Mouse (Mus musculus) hindbrain, embryonic 13.5 days (tissue): ENCODE data around the gene Dthd1. TPM values are rescaled to one million over a fixed set of nuclear protein-coding genes. Genes with fewer than 3 reads are reported as not detected.
A peak's percentile ranks its signal among the peaks of the same experiment; 100 is the strongest.

ENCODE experiments used
- ATAC-seq: fragments of 200-750 bp; cut with Nextera tagmentation; 2 replicates; pipeline ENCODE4 v1.8.0; 2017; ENCODE audit warnings: moderate TSS enrichment; ENCODE audit not compliant: low FRiP score
- H3K27ac ChIP-seq: fragments of 300-500 bp; sonication (generic); 2 replicates; pipeline ENCODE4 v1.5.1; 2015; ENCODE audit warnings: inconsistent platforms, mild to moderate bottlenecking, moderate library complexity
- H3K27me3 ChIP-seq: fragments of 300-500 bp; sonication (generic); 2 replicates; pipeline ENCODE4 v1.6.1; 2015; ENCODE audit warnings: mild to moderate bottlenecking, inconsistent platforms
- H3K36me3 ChIP-seq: fragments of 300-500 bp; sonication (generic); 2 replicates; pipeline ENCODE4 v1.6.1; 2015; ENCODE audit warnings: mild to moderate bottlenecking, inconsistent platforms
- H3K4me1 ChIP-seq: fragments of 300-500 bp; sonication (generic); replicated peaks from 2 replicates; pipeline ENCODE4 v1.6.1; 2015; ENCODE audit warnings: inconsistent platforms
- H3K4me2 ChIP-seq: fragments of 300-500 bp; sonication (generic); 2 replicates; pipeline ENCODE4 v1.6.1; 2015; ENCODE audit warnings: inconsistent platforms, mild to moderate bottlenecking, moderate library complexity
- H3K4me3 ChIP-seq: fragments of 300-500 bp; sonication (generic); 2 replicates; pipeline ENCODE4 v1.5.1; 2015; ENCODE audit warnings: mild to moderate bottlenecking, inconsistent platforms
- H3K9ac ChIP-seq: fragments of 300-500 bp; sonication (generic); 2 replicates; pipeline ENCODE4 v1.6.1; 2015; ENCODE audit warnings: mild to moderate bottlenecking, inconsistent platforms
- H3K9me3 ChIP-seq: fragments of 300-500 bp; sonication (generic); 2 replicates; pipeline ENCODE4 v1.6.1; 2016; ENCODE audit warnings: inconsistent platforms
- WGBS: fragments of 180-500 bp; shearing (Covaris S2); methylation state at CpG from one replicate; pipeline ENCODE4 v1.1.7; 2015; 5-methylcytosine and 5-hydroxymethylcytosine counted together
- polyA plus RNA-seq: library from polyadenylated mRNA; unstranded; fragments of >200 nt; fragmentation: Nextera tagmentation; extraction: Ambion mirVana; gene quantifications from 2 replicates; pipeline ENCODE4 v1.2.1, GENCODE M21; 2015

Dthd1 gene
- not detected in 2 replicates for polyA plus RNA-seq

DNA sequence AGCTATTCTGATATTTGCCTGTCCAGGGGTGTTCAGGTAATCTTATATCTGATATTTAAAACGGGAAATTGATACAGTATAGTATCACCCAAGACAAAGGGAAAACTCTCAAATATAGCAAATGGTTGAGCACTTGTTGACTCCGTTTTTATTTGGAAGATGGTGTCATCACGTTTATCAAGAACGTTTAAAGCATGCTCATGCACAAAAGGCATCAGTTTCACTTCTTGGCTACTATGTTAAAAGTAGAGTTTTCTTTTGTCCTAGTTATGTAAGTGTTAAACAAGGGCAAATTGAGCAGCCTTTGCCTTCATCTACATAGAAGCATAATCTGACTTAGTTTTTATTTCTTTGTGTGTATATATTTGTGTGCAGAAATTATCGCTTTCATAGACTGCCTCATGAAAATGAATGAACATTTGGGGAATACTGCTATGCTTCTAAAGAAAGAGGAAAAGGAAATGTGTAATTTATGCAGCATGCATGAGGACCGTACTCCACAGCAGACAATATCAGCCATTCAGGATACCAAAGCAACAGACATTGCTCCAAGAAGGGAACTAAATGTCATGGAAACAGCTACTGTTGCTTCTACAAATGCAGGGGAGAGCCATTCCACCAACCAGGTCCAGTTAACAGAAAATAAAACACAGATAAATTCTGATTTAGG, at the start of gene Dthd1:
Gene Dthd1, plus strand, starts transcription at position 422 of the 670 bp plus-strand sequence.
- Histone ChIP-seq H3K27me3 (no peaks in the 10 kb centered on the region), H3K9me3 (peaks cover 3% of the 10 kb centered on the region; the same call in 1 of the 2 replicates), H3K9ac (no peak within 1 kb of the TSS), H3K4me3 (no peak within 1 kb of the TSS), H3K4me1 (no peaks in the 10 kb centered on the region), H3K4me2 (no peak within 1 kb of the TSS), H3K36me3 (no peaks in the 10 kb centered on the region), H3K27ac (no peak within 1 kb of the TSS)
- ATAC-seq: peak; percentile 82; the same call in 1 of the 2 replicates
- WGBS: 57% methylated on average over 6 of the region's 6 CpGs

DNA sequence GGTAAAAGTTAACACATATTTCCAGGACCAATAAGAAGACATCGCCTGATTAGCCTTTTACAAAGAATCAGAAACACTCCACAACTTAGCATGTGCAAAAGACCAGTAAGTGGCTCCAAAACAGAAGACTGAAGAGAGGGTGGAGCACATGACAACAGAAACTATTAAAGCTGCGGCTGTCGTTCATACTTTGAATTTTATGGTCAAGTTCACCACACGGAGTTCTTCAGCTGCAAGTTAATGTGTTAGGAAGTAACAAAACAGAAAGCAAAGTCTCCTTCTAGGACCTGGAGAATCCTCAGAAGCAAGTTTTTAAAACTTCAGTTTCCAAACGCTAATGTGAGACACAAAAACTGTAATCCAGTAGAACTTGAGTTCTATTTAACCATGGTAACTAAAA, 49.5 kb upstream of the Dthd1 start:
- H3K4me2 ChIP-seq: no peak overlapping the region

DNA sequence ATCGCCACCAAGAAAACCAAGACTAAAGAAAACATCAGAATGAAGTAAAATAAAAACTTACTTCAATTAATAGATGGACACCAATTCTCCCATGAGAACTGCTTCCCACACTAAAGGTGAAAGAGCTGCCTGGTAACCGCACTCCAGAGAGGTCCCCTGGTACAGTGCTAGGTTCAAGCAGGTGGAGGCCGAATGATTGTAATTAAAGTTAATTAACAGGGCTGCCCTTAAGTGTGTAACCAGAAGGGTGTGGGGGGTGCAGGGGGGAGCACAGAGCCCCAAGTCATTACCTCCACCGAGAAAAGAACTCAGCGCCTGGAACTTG, 48.2 kb upstream of the Dthd1 start:
- peak overlapping the region; percentile 90 for H3K4me2 ChIP-seq
- H3K27ac ChIP-seq: no peak overlapping the region
- no peaks in the 10 kb centered on the region for H3K9me3 ChIP-seq
- H3K4me1 ChIP-seq: peaks cover 10% of the 10 kb centered on the region; the same call in 1 of the 2 replicates
- H3K36me3 ChIP-seq: no peaks in the 10 kb centered on the region
- peak overlapping the region; percentile 76 for H3K9ac ChIP-seq
- peak; percentile 67 for ATAC-seq
- H3K27me3 ChIP-seq: peaks cover 3% of the 10 kb centered on the region; the same call in 1 of the 2 replicates
- WGBS: 14% methylated on average over 5 of the region's 5 CpGs
- peak overlapping the region; percentile 69 for H3K4me3 ChIP-seq

More for the DNA sequence above, 49.5 kb upstream of the Dthd1 start:
- no peak for ATAC-seq
- WGBS: 84% methylated on average over 5 of the region's 5 CpGs
- Histone ChIP-seq H3K27me3 (peaks cover 3% of the 10 kb centered on the region; the same call in 1 of the 2 replicates), H3K4me3 (no peak overlapping the region), H3K9ac (no peak overlapping the region), H3K36me3 (no peaks in the 10 kb centered on the region), H3K27ac (no peak overlapping the region), H3K4me1 (peaks cover 10% of the 10 kb centered on the region; the same call in 1 of the 2 replicates), H3K9me3 (no peaks in the 10 kb centered on the region)

DNA sequence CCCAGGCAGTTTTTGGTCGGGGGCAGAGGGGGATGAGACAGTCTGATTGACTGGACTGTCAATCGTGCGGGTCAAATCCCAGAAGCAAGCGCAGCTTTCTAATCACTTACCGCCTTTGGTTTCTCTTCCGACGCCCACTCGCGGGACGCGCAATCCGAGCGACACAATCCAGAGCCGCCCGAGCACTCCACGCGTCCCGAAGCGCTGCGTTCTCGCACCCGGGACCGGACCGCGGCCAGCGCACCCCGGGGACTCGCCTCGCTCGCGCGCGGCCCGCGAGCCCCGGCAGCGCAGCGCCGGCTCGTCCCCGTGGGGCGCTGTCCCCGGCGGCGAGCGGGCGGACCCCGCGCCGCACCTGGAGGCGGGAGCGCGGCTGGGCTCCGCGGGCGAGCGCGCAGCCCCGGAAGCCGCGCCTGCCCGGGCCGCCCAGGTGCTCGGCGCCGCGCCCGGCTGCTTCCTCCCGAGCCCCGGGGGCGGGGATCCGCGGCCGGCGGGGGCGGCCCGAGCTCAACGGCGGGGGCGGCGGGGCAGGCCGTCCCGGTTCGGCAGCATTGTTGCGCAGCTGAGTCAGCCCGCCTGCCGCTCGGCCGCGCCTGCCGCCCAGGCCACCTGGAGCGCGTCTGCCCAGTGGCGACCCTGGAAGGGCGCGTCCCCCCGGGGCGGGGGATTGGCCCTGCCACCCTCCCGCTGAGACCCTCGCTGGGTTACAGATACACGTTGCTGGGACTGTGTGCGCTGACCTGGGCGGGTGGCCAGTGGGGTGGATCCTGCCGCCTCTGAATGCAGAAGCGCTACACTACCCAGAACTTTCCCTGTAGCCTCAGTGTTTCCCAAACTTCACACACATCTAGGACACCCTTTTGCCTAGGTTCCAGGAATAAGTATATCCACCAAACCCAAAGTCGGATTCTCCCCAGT, 47.6 kb upstream of the Dthd1 start, which contains the start of gene Arap2:
Gene Arap2, minus strand, starts transcription at position 376 of the 918 bp plus-strand sequence.
- H3K4me2 ChIP-seq: peak within 1 kb of the TSS; percentile 90
- ATAC-seq: peak; percentile 92
- peak within 1 kb of the TSS; percentile 69 for H3K4me3 ChIP-seq
- WGBS: under 1% methylated on average over 76 of the region's 106 CpGs
- H3K4me1 ChIP-seq: 0 out of 2 replicates have a peak, but pooled peaks cover 8% of the 10 kb centered on the region
- no peaks in the 10 kb centered on the region for H3K36me3 ChIP-seq
- H3K27me3 ChIP-seq: peaks cover 3% of the 10 kb centered on the region; the same call in 1 of the 2 replicates
- no peaks in the 10 kb centered on the region for H3K9me3 ChIP-seq
- peak within 1 kb of the TSS; percentile 76 for H3K9ac ChIP-seq
- no peak within 1 kb of the TSS for H3K27ac ChIP-seq

DNA sequence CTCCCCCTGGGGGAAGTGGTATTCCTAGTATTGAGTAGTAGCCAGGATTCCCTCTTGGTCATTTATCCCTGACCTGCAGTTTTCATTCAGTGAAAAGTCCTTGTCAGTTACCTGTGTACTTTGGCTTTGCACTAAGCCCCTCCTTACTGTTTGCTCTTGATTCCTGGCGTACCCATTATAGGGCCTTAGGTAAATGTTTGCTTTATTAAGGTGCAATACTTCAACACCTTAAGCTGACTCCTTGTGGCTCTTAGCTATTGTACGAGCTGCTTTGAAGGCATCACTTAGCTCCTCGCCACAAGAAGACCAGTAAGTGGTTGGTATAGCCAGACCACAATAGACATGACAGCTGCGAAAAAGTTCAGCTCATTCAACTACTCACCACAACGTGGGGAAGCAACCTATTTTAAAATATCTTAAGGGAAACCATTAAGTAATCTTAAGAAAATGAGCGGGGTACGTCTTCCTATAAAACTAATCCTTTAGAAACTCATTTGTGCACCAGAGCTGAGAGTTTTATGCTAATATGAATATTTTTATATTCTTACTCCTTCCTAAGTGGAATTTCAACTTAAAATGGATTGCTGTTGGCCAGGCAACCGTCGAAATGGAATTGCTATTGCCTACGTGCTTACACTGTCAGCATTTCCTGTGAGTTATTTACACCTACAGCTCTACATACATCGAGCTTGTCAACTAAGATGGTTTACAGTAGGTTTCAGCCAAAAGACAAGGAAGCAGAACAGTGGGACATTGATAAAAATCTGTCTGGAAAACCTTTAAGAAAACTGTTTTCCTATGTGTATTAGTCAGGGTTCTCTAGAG, 41.6 kb upstream of the Dthd1 start:
- H3K4me2 ChIP-seq: no peak overlapping the region
- H3K27me3 ChIP-seq: peaks cover under 1% of the 10 kb centered on the region; the same call in 1 of the 2 replicates
- no peak for ATAC-seq
- no peaks in the 10 kb centered on the region for H3K4me1 ChIP-seq
- H3K4me3 ChIP-seq: no peak overlapping the region
- 89% methylated on average over 11 of the region's 11 CpGs for WGBS
- no peaks in the 10 kb centered on the region for H3K36me3 ChIP-seq
- H3K9ac ChIP-seq: no peak overlapping the region
- no peaks in the 10 kb centered on the region for H3K9me3 ChIP-seq
- no peak overlapping the region for H3K27ac ChIP-seq

DNA sequence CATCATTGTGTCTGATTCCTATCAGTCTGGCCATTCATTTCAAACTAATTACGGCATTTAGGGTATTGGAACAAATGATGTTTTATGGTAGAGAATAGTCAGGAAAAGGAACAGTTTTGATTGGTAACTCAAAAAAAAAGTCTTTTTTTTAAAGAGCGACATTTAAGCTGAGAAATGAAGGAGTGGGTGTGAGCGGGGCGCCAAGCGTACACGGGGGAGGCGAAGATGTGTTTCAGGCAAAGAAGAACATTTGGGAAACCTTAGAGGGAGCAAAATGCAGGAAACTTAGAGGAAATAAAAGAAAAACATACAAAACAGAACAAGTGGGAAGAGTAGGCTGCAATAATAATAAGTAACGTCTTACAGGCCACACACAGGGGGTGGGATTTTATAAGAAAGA, 35.8 kb upstream of the Dthd1 start:
- H3K4me3 ChIP-seq: no peak overlapping the region
- no peak overlapping the region for H3K9ac ChIP-seq
- no peak overlapping the region for H3K27ac ChIP-seq
- WGBS: 85% methylated on average over 8 of the region's 8 CpGs
- no peaks in the 10 kb centered on the region for H3K27me3 ChIP-seq
- H3K36me3 ChIP-seq: no peaks in the 10 kb centered on the region
- H3K4me2 ChIP-seq: no peak overlapping the region
- no peaks in the 10 kb centered on the region for H3K4me1 ChIP-seq
- no peaks in the 10 kb centered on the region for H3K9me3 ChIP-seq
- ATAC-seq: no peak

DNA sequence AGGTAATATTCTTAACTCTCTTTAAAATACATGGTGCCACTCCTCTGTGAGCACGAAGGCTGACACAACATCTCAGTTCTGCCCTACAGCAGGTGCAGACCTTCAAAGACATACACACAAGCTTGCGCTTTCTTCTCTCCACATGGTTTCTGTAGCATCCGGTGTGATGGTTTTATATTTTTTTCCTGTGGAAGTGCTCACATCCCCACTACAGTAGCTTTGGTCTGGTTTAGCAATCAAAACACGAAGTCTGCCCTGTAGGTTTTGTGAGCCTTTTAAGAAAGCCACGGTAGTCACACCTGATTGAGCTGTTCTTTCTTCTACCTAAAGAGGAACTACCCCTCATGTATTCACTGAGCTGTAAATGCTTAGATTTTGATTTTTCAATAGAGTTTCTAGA, 34.9 kb upstream of the Dthd1 start:
- WGBS: 79% methylated on average over 5 of the region's 5 CpGs
- no peak overlapping the region for H3K9ac ChIP-seq
- no peak for ATAC-seq
- no peak overlapping the region for H3K4me3 ChIP-seq
- H3K9me3 ChIP-seq: no peaks in the 10 kb centered on the region
- H3K27me3 ChIP-seq: no peaks in the 10 kb centered on the region
- H3K36me3 ChIP-seq: no peaks in the 10 kb centered on the region
- no peak overlapping the region for H3K4me2 ChIP-seq
- H3K27ac ChIP-seq: no peak overlapping the region
- no peaks in the 10 kb centered on the region for H3K4me1 ChIP-seq

DNA sequence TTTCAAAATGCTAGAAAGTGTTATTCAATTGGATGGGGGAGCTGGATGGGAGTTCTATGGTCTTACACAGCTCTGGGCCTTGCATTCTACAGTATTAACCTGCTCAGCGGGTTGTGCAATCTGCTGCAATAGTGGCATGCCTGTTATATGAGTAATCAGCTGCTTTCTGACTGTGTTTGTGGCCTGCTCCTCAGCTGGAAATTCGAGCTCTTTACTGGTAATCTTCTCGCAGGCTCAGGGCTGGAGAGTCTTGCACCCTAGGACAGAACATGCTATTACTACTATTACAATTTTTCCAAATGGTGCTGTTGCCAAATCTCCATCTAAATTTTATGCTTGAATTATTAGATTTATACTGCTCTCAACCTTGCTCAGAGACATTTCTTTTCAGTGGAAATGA, 26.8 kb upstream of the Dthd1 start:
- Histone ChIP-seq H3K27me3 (no peaks in the 10 kb centered on the region), H3K9me3 (no peaks in the 10 kb centered on the region), H3K27ac (no peak overlapping the region), H3K4me1 (no peaks in the 10 kb centered on the region), H3K4me3 (no peak overlapping the region), H3K4me2 (no peak overlapping the region), H3K36me3 (no peaks in the 10 kb centered on the region), H3K9ac (no peak overlapping the region)
- WGBS: 90% methylated on average over 3 of the region's 3 CpGs
- no peak for ATAC-seq

DNA sequence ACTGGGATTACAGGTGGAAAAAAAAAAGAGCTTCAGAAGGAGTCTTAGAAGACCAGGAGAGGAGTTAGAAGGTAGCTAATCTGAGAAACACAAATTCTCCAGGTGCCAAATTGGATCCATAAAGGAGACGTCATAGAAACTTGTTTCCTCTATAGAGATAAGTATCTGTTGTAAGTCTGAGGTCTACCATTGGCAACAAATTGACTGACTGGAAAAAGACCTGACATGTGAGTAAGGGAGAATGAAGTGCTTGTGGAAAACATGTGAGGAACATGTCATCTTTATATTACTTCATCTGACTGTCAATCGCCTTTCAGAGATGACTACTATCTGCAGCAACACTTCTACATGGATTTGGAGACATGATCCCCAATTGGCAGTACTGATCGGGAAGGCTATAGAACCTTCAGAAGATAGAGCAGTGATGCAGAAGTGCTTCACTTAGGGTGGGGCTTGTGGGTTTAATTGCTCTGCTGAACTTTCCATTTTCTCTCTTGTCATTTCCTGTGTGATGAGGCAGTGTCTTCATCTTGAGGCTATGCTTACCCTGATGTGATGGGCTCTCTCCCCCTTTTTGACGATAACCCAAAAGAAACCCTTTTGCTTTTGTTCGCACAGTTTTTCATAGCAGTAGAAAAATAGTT, 22.6 kb upstream of the Dthd1 start:
- no peaks in the 10 kb centered on the region for H3K9me3 ChIP-seq
- H3K27ac ChIP-seq: no peak overlapping the region
- H3K36me3 ChIP-seq: no peaks in the 10 kb centered on the region
- no peak overlapping the region for H3K4me3 ChIP-seq
- H3K4me2 ChIP-seq: no peak overlapping the region
- H3K9ac ChIP-seq: no peak overlapping the region
- no peaks in the 10 kb centered on the region for H3K4me1 ChIP-seq
- no peak for ATAC-seq
- WGBS: 92% methylated on average over 5 of the region's 5 CpGs
- H3K27me3 ChIP-seq: no peaks in the 10 kb centered on the region

DNA sequence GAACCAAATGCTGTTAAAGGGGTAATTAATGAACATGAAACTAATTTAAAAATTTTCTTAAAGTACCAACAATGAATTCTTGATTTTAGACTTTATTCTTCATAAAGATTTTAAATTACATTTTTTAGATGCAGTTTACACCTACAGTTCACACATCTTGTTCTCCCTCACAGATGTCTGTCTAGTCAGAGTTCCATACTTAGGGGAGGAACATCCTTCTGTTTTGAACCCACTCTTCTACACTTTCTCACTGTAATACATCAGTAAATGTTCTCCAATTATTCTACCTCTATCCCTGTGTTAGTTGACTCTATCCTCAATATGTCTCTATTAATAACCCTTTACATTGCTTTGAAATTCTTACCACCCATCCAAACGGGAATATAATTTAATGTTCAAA, 20.8 kb upstream of the Dthd1 start:
- Histone ChIP-seq H3K9me3 (no peaks in the 10 kb centered on the region), H3K27me3 (no peaks in the 10 kb centered on the region), H3K36me3 (no peaks in the 10 kb centered on the region), H3K4me2 (no peak overlapping the region), H3K4me3 (no peak overlapping the region), H3K27ac (no peak overlapping the region), H3K9ac (no peak overlapping the region), H3K4me1 (no peaks in the 10 kb centered on the region)
- ATAC-seq: no peak
- 82% methylated on average over 1 of the region's 1 CpGs for WGBS

DNA sequence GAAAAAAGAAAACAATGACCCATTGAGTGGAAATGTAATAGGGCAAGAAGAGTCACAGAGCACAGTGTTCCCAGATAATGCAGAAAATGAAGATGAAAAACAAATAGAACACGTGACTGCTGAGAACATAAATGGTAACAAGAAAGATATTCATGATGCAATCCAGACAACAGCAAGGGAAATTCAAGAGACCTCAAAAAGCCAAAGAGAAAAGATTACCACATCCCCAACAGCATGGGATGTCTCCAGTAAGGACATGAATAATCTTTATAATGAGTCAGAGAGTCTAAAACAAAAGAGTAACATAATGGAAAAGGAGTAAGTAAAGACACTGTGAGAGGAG, 420 bp downstream of the Dthd1 start:
- WGBS: 29% methylated on average over 1 of the region's 1 CpGs
- Histone ChIP-seq H3K4me3 (no peak overlapping the region), H3K4me1 (no peaks in the 10 kb centered on the region), H3K4me2 (no peak overlapping the region), H3K27me3 (no peaks in the 10 kb centered on the region), H3K27ac (no peak overlapping the region), H3K9ac (no peak overlapping the region), H3K9me3 (no peaks in the 10 kb centered on the region), H3K36me3 (no peaks in the 10 kb centered on the region)
- ATAC-seq: peak; percentile 13; the same call in 1 of the 2 replicates
